Mouse (Mus musculus): ENCODE results near the gene Evi5l. TPM values are rescaled to one million over a fixed set of nuclear protein-coding genes. Genes with fewer than 3 reads are reported as not detected.
A peak's percentile ranks its signal among the peaks of the same experiment; 100 is the strongest.

Evi5l gene
- polyA plus RNA-seq, 1 experiment from 2014 or later = 21.9 TPM

DNA sequence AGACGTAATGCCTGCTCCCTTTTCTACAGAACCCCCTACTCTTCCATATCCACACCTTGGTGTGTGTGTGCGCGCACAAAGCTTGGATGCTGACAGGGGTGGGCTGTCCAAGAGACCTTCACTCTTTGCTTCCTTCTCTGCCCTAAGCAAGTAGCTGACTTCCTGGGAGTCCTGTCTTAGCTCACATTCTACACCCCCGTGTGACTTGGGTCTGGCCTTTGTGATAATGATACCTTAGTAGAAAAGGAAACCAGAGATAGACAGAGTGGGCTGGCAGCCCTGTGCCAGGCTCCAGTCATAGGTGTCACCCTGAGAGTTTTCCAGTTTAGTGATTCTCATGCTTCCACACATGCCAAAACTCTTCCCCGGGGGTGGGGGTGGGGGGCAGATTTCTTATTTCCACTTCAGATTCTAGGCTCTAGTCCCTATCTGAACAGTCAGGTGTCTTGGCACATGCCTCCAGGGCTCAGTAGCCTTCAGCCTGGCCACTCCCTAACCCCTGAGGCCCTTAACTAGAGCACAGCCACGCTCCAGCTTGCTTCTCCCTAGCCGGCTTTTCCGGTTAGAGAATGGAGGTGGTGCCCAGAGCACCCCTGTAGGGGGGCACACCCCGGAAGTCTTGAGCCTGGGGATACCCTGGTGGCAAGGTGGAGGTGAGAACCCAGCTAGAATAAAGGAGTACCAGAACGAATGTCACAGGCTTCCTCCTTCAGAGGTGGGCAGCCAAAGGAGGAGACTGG, 64.4 kb downstream of the Evi5l start:
- peaks cover 9% of the 10 kb centered on the region for H3K4me1 ChIP-seq
- peaks cover 59% of the 10 kb centered on the region for H3K27me3 ChIP-seq (ENCODE audit: poor library complexity, severe bottlenecking)
- no peaks in the 10 kb centered on the region for H3K36me3 ChIP-seq (replicated peaks)
- H3K9me3 ChIP-seq = no peaks in the 10 kb centered on the region
- no peak overlapping the region for H3K4me3 ChIP-seq
- 69% methylated on average over 10 of the region's 10 CpGs for WGBS
- DNase-seq (ENCODE audit: extremely low spot score, low spot score) = no peak
- no peak overlapping the region for H3K27ac ChIP-seq

DNA sequence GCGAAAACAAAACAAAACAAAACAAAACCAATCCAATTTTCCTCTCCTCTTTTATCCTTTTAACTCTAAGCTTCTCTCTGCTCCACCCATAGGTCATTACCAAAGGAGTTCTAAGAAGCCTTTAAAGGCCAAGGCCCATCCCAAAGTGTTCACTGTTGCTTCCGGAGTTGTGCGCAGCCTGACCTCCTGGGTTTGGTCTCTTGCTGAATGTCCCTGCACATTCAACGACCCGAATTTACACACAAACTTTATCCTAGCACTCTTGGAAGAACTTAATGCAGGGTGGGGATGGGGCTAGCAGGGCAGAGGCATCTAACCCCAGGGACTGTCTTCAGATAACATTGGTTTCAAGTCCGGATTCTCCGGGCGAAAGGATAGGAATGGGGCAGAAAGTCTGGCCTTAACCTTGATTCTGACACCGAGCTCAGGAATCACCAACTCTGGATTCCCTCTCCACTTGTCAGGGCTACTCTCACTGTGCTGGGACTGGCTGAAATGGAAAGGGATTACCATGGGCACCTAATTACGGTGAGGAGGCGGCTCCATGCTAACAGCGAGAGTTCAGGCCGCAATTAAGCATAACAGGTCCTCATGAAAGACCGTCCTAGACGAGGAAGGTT, 71.6 kb downstream of the Evi5l start:
- H3K27ac ChIP-seq = peak overlapping the region; percentile 98
- H3K4me1 ChIP-seq = peaks cover 29% of the 10 kb centered on the region
- peak overlapping the region; percentile 84 for H3K4me3 ChIP-seq
- H3K9me3 ChIP-seq = no peaks in the 10 kb centered on the region; the same call in 1 of the 2 replicates
- WGBS = 22% methylated on average over 15 of the region's 15 CpGs
- peaks cover 24% of the 10 kb centered on the region for H3K36me3 ChIP-seq (replicated peaks)
- H3K27me3 ChIP-seq (ENCODE audit: poor library complexity, severe bottlenecking) = peaks cover 20% of the 10 kb centered on the region; the same call in 1 of the 2 replicates
- DNase-seq (ENCODE audit: extremely low spot score, low spot score) = no peak

DNA sequence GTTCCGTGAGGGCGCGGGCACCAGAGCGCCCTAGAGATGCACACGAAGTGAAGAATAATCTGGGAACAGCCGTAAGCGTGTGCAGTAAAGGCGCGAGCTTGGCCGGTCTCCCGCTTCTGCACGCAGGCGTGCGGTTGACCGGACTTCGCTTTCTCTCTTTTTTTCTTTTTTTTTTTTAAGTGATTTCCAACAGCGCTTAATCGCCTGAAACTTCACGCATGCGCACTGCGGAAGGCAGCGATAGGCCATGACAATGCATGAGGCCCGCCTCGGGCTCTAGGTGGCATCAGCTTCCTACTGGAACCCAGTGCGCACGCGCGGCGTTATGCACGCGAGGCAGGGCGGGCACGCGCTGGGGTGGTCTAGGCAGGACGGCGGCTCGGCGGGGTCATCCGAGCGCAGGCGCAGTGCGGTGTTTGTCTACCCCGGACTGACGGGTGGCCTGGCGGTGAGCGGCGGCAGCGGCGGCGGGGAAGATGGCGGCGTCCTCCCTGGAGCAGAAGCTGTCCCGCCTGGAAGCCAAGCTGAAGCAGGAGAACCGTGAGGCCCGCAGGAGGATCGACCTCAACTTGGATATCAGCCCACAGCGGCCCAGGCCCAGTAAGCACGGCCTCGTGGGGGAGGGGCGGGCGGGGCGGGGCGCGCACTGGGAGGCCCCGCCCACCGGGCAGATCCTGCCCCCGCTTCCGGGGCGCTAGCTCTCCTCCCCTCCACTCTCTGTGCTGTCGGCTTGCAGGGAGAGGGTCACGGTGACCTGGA, 72.2 kb downstream of the Evi5l start, which contains the start of the genes Map2k7 and Gm49320:
Gene Map2k7 (plus strand): TSS at position 307 of the 759 bp plus-strand sequence.
Gene Gm49320 (plus strand): TSS at position 432 of the 759 bp plus-strand sequence.
- peaks cover 31% of the 10 kb centered on the region for H3K36me3 ChIP-seq (replicated peaks)
- H3K27me3 ChIP-seq (ENCODE audit: poor library complexity, severe bottlenecking) = peaks cover 20% of the 10 kb centered on the region; the same call in 1 of the 2 replicates
- DNase-seq (ENCODE audit: extremely low spot score, low spot score) = peak; percentile 100
- under 1% methylated on average over 59 of the region's 71 CpGs for WGBS
- H3K4me3 ChIP-seq = peak within 1 kb of the TSS; percentile 84
- peaks cover 29% of the 10 kb centered on the region for H3K4me1 ChIP-seq
- no peaks in the 10 kb centered on the region; the same call in 1 of the 2 replicates for H3K9me3 ChIP-seq
- H3K27ac ChIP-seq = peak within 1 kb of the TSS; percentile 98

- no peak for DNase-seq (ENCODE audit: extremely low spot score, low spot score)
- peaks cover 14% of the 10 kb centered on the region; the same call in 1 of the 2 replicates for H3K27me3 ChIP-seq (ENCODE audit: poor library complexity, severe bottlenecking)
- WGBS = 17% methylated on average over 19 of the region's 19 CpGs
These were observed 73.0 kb downstream of the Evi5l start for GRCm38 (mm10) chr8:4239193-4239890.

DNA sequence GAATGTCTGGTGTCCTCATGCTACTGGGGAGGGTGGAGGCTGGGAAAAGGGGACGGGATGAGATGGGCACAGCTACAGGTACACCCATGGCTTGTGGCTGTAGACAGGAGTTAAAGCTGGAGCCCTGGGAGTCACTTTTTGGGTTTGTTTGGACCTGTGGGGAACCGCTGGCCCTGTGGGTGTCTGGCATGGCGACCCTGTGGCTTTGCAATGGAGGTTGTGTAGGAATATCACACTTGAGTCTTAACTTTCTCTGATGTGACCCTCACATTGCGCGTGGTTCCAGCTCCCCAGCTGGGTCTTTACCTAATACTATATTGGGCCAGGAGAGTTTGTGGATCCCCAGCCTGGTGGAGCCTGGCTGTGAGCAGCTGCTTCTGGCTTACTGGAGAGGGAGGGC, 78.7 kb downstream of the Evi5l start:
- DNase-seq (ENCODE audit: extremely low spot score, low spot score) = no peak
- Histone ChIP-seq H3K4me3 (no peak overlapping the region), H3K9me3 (peaks cover 2% of the 10 kb centered on the region; the same call in 1 of the 2 replicates), H3K27me3 (ENCODE audit: poor library complexity, severe bottlenecking) (peaks cover 25% of the 10 kb centered on the region), H3K27ac (no peak overlapping the region), H3K36me3 (replicated peaks) (peaks cover 87% of the 10 kb centered on the region), H3K4me1 (peaks cover 25% of the 10 kb centered on the region)
- 92% methylated on average over 5 of the region's 5 CpGs for WGBS

More at GRCm38 (mm10) chr8:4239193-4239890, 73.0 kb downstream of the Evi5l start:
- H3K4me3 ChIP-seq = peak overlapping the region; percentile 84
- H3K36me3 ChIP-seq (replicated peaks) = peaks cover 38% of the 10 kb centered on the region
- no peaks in the 10 kb centered on the region; the same call in 1 of the 2 replicates for H3K9me3 ChIP-seq
- peaks cover 29% of the 10 kb centered on the region for H3K4me1 ChIP-seq
- peak overlapping the region; percentile 98 for H3K27ac ChIP-seq

GRCm38 (mm10) chr8:4245737-4246136, 79.4 kb downstream of the Evi5l start:
- no peak for DNase-seq (ENCODE audit: extremely low spot score, low spot score)
- Histone ChIP-seq H3K9me3 (peaks cover 2% of the 10 kb centered on the region; the same call in 1 of the 2 replicates), H3K27me3 (ENCODE audit: poor library complexity, severe bottlenecking) (peaks cover 30% of the 10 kb centered on the region), H3K27ac (no peak overlapping the region), H3K36me3 (replicated peaks) (peaks cover 84% of the 10 kb centered on the region), H3K4me3 (no peak overlapping the region), H3K4me1 (peaks cover 26% of the 10 kb centered on the region)
- 89% methylated on average over 13 of the region's 13 CpGs for WGBS

- H3K9me3 ChIP-seq = peaks cover 2% of the 10 kb centered on the region; the same call in 1 of the 2 replicates
- 94% methylated on average over 8 of the region's 8 CpGs for WGBS
- H3K36me3 ChIP-seq (replicated peaks) = peaks cover 69% of the 10 kb centered on the region
- H3K4me3 ChIP-seq = no peak overlapping the region
- no peak overlapping the region for H3K27ac ChIP-seq
- H3K4me1 ChIP-seq = peaks cover 31% of the 10 kb centered on the region
- H3K27me3 ChIP-seq (ENCODE audit: poor library complexity, severe bottlenecking) = peaks cover 30% of the 10 kb centered on the region
- no peak for DNase-seq (ENCODE audit: extremely low spot score, low spot score)
These were observed 80.9 kb downstream of the Evi5l start for GRCm38 (mm10) chr8:4247241-4247640.

- peak within 1 kb of the TSS; percentile 60; the same call in 1 of the 2 replicates for H3K27ac ChIP-seq
- WGBS = 82% methylated on average over 15 of the region's 15 CpGs
- peaks cover 35% of the 10 kb centered on the region for H3K4me1 ChIP-seq
- 0 out of 2 replicates have a peak, but pooled peaks cover 2% of the 10 kb centered on the region for H3K9me3 ChIP-seq
- H3K4me3 ChIP-seq = peak within 1 kb of the TSS; percentile 6; the same call in 1 of the 2 replicates
- no peak for DNase-seq (ENCODE audit: extremely low spot score, low spot score)
- H3K36me3 ChIP-seq (replicated peaks) = peaks cover 61% of the 10 kb centered on the region
- H3K27me3 ChIP-seq (ENCODE audit: poor library complexity, severe bottlenecking) = peaks cover 30% of the 10 kb centered on the region
These were observed 81.7 kb downstream of the Evi5l start, which contains the start of gene Tgfbr3l for GRCm38 (mm10) chr8:4247951-4248540. Gene Tgfbr3l, plus strand, starts transcription at chr8:4248214.

- Histone ChIP-seq H3K4me1 (peaks cover 43% of the 10 kb centered on the region), H3K4me3 (peak overlapping the region; percentile 6; the same call in 1 of the 2 replicates), H3K9me3 (0 out of 2 replicates have a peak, but pooled peaks cover 2% of the 10 kb centered on the region), H3K36me3 (replicated peaks) (peaks cover 51% of the 10 kb centered on the region), H3K27me3 (ENCODE audit: poor library complexity, severe bottlenecking) (peaks cover 30% of the 10 kb centered on the region), H3K27ac (0 out of 2 replicates have a peak overlapping the region, but pooled peaks have one; percentile 60)
- 13% methylated on average over 29 of the region's 29 CpGs for WGBS
- no peak for DNase-seq (ENCODE audit: extremely low spot score, low spot score)
These were observed 82.8 kb downstream of the Evi5l start for GRCm38 (mm10) chr8:4249213-4249612.

DNA sequence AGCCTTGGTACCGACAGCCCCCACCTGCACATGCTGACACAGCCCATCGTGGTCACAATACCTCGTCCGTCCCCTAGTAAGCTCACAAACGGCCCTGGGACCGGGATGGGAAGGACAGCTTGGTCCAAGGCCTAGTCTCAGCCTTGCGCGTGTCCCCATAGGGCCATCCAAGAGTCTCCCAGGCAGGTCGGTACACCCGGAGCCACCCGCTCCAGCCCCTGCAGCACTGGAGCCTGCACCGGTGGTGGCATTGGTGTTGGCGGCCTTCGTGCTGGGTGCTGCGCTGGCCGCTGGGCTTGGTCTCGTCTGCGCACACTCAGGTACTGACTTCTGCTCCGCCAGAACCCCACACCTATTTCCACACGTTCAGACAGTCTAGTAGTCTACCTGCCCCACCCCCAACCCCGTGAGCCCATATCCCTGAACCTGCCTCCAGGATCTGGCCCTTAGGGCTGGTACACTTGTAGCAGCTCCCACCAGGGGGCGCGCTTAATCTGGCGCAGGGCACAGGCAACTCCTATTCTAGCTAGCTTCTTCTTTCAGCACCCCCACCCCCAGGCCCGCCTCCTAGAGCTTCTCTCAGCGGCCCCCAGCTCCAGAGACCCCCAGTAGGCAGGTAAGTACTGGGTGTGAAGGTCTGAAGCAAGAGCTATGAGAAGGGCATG, 84.1 kb downstream of the Evi5l start:
- Histone ChIP-seq H3K27me3 (ENCODE audit: poor library complexity, severe bottlenecking) (peaks cover 30% of the 10 kb centered on the region), H3K36me3 (replicated peaks) (peaks cover 51% of the 10 kb centered on the region), H3K4me3 (no peak overlapping the region; the same call in 1 of the 2 replicates), H3K9me3 (0 out of 2 replicates have a peak, but pooled peaks cover 2% of the 10 kb centered on the region), H3K4me1 (peaks cover 46% of the 10 kb centered on the region), H3K27ac (no peak overlapping the region)
- WGBS = 31% methylated on average over 26 of the region's 26 CpGs
- peak; percentile 81 for DNase-seq (ENCODE audit: extremely low spot score, low spot score)
